Mouse (Mus musculus): ENCODE measurements around the gene Cyth3.

The Cyth3 gene

GRCm38 (mm10) chr5:143635358-143635757 lies 13.1 kb downstream of the Cyth3 start:
- in situ Hi-C loops (cut with MboI, MseI) = no loop called here

DNA sequence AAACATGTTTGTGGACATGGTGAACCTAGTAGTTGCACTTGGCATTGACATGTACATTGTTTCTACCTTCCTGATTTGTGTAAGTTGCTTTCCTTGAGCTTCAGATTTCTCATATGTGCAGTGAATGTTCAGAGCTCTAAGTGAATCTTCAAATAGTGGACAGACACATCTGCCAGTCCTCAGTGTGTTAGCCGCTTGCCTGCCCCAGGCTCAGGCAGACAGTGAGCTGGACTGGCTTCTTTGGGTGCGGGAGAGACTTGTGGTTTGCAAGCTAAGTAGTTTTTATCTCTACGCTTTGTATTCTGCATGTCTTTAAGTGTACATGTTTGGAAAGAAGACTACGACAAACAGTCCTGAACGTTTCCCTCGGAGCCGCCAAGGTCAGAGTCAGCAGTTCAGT lies 13.9 kb downstream of the Cyth3 start:
- in situ Hi-C loops (cut with MboI, MseI) = no loop called here

GRCm38 (mm10) chr5:143637832-143638420 lies 15.7 kb downstream of the Cyth3 start:
- in situ Hi-C loops (cut with MboI, MseI) = no loop called here

DNA sequence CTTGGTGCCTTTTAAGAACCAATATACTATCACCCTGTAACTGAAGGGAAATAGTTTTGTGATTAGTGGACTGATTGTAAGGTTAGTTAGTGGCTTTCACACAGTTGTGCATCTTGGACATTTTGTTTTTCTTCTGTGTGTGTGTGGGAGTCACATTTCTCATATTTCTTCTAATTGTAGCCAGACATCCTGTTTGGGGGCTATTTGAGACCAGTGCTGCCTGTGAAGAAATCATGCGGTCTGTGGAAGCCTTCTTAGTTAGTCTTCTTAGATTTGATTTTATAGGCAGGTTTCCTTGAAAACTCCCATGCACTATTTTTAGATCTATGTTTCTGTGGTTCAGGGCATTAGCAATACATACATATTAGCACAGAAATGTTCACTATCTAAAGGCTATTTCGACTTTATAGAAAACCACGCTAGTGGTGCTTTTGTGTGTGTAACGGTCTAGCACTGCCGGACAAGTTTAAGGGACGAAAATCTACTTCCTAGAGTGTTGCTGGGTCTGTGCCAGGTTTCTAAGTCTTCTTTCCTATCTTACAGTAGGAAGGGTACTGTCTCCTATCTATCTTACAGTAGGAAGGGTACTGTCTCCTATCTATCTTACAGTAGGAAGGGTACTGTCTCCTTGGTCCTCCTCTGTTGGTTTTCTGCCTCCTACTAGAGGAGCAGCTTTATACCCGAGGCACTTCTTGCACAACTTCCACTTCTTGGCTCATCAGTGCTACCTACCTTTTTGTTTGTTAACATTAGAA lies 16.4 kb downstream of the Cyth3 start:
- in situ Hi-C loops (cut with MboI, MseI) = no loop called here

GRCm38 (mm10) chr5:143639329-143639728 lies 17.1 kb downstream of the Cyth3 start:
- in situ Hi-C loops (cut with MboI, MseI) = no loop called here

DNA sequence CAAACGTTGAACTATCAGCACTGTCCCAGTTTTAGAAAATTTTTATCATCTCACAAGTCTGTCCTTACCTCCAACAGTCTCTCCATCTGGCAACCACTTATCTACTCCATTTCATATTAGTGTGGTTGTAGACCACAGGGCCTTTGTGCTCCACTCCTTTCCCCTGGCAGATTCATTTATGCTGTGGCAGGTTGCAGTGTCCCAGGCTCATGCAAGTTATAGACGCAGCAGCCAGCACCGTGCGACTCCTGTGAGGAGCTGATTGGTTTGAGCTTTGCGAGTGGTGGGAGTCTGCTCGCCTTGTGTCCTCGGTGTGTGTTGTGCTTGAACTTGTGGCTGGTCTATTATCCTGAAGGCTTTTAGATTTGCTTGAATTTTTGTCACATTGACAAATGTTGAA lies 17.6 kb downstream of the Cyth3 start:
- in situ Hi-C loops (cut with MboI, MseI) = loop anchor here (10.0 kb wide), 1 partner anchor 235 kb away; no protein-coding TSS in a partner anchor

DNA sequence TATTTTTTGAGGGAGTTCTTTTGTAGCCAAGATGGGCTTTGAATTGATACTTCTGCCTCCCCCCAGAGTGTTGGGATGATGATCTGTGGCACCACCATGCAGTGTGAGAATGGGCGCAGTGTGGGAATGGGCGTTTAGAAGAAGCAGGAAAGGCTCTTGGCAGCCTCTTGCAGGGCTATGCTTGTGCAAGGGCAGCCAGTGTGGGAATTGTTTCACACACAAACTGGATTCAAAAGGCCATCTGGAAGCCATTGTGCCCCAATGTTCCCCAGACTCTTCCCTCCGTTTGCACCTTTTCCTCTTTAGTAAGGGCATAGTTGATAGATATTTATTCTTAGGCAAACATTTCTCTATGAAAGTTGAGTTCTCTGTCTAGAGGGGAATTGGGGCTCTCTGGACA lies 19.3 kb downstream of the Cyth3 start:
- in situ Hi-C loops (cut with MboI, MseI) = loop anchor here (10.0 kb wide), 1 partner anchor 233 kb away; no protein-coding TSS in a partner anchor

GRCm38 (mm10) chr5:143642262-143642831 lies 20.1 kb downstream of the Cyth3 start:
- in situ Hi-C loops (cut with MboI, MseI) = loop anchor here (10.0 kb wide), 1 partner anchor 232 kb away; no protein-coding TSS in a partner anchor

DNA sequence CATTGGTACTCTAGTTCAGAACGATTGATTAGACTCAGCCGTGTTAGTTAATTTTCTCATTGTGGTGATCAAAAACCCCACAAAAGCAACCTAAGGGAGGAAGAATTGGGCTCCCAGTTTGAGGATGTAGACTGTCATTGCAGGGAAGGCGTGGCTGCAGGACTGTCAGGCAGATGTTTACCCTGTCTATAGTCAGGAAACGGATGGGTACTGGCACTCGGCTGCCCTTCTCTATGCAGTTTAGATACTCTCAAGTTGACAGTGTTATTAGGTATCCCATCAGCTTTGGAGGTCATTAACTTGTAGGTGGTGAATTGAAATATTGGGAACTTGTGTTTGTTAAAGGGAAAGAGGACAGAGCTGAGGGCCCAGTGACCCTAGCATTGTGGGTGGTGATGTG lies 23.7 kb downstream of the Cyth3 start:
- in situ Hi-C loops (cut with MboI, MseI) = loop anchor here (10.0 kb wide), 1 partner anchor 229 kb away; no protein-coding TSS in a partner anchor

DNA sequence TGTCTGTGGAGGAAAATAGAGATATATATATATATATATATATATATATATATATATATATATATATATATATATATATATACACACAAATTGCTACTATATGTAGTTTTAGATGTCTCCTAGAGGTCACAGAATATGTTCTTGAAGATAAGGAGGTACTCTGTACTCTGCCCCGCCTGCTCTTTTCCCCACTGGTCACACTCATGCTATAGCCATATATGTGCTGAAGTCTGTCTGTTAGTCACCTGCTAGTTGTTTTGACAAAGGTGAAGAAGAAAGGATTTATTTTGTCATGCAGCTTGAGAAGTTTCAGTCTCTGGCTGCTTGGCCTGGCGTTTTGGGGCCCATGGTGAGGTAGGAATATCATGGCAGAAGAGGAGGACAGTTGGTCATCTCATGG lies 25.2 kb downstream of the Cyth3 start:
- in situ Hi-C loops (cut with MboI, MseI) = loop anchor here (10.0 kb wide), 1 partner anchor 227 kb away; no protein-coding TSS in a partner anchor

DNA sequence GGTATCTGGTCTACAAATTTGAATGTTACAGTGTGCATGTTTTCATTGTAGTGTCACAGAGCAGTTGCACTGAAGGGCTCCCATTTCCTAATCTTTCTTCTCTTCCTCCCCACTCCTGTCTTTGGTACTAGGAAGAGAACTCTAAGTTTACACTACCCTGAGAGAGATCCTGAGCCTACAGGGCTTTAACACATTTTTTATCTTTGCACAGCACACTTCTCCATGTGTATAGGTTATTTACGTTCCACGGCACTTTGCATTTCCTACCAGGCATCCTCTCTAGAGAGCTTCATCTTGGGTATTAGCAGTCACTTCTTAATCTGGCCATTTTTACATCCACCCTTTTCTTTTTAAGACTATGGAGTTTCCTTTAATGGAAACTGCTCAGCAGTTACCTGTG lies 25.8 kb downstream of the Cyth3 start:
- in situ Hi-C loops (cut with MboI, MseI) = loop anchor here (10.0 kb wide), 1 partner anchor 227 kb away; no protein-coding TSS in a partner anchor

DNA sequence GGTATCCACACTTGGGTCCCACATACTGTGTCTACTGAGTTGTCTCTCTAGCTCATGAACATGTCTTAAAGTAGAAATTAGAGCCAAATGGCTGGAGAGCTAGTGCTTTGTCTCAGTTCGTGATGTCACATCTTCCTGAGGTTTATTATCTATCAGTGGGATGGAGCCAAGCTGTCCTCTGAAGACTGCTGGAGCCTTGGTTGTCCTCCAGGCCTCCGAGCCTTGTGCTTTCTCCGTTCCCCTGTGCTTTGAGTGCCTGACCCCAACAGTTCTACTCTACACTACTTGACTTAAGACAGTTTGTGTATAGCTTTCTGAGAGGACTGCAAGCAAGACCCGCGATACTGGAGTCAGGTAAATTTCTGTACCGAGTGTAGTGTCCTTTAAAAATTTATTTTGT lies 26.9 kb downstream of the Cyth3 start:
- in situ Hi-C loops (cut with MboI, MseI) = loop anchor here (10.0 kb wide), 1 partner anchor 226 kb away; no protein-coding TSS in a partner anchor

GRCm38 (mm10) chr5:143651855-143652631 lies 29.8 kb downstream of the Cyth3 start:
- in situ Hi-C loops (cut with MboI, MseI) = no loop called here

DNA sequence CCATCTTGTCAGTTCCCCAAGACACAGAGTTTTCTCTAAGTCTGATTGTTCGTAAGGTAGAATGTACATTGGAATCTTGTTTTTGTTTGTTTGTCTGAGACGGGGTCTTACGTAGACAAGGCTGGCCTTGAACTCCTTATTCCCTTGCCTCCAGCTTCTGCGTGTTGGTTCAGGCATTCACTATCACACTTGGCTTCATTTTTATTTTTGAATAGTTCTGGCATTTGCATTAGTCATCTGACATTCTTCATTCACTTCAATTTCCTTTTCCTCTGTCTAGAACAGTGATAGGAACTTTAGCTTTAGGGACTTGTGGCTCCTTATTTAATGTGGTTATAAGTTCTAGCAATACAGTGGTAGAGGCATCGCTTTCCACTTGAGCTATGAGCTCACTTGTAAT lies 31.2 kb downstream of the Cyth3 start:
- in situ Hi-C loops (cut with MboI, MseI) = no loop called here

DNA sequence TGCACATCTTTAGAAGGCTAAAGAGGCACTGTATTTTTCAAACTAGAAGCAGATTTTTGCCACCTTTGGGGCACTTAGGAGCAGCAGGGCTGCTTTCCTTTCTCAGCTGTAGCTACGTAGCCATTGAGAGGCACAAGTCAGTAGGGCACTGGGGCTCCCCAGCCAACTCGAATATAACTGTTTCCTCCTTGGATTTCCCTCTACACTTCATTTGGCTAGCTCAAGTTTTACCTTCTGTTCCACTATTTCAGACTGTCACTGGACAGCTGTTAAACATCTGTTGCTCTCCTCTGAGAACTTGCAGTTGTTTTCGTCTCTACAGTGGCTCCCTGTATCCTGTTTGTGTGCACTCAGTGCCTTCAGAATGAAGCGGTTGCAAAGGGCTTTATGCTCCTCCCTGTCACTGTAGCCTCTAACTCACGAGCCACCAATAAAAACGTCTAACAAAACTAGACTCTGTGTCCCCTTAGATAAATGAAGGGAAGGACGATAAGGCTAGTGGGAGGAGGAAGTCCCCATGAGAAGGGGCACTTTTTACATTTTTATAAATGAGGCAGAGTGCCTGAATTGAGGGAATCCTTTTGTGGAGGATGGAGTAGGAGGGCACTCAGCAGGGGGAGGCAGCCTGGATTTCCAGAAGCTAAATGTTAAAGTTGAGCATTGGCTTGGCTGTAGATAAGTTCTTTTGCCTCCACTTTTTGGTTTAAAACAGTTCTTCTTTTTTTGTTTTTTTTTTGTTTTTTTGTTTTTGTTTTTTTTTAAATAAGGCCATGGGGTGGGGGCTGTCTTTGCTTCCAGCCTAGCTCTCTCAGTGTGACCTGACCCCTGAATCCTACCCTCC lies 32.6 kb downstream of the Cyth3 start:
- in situ Hi-C loops (cut with MboI, MseI) = no loop called here

- in situ Hi-C loops (cut with MboI, MseI) = no loop called here
These were observed 33.3 kb downstream of the Cyth3 start for GRCm38 (mm10) chr5:143655511-143655943.

DNA sequence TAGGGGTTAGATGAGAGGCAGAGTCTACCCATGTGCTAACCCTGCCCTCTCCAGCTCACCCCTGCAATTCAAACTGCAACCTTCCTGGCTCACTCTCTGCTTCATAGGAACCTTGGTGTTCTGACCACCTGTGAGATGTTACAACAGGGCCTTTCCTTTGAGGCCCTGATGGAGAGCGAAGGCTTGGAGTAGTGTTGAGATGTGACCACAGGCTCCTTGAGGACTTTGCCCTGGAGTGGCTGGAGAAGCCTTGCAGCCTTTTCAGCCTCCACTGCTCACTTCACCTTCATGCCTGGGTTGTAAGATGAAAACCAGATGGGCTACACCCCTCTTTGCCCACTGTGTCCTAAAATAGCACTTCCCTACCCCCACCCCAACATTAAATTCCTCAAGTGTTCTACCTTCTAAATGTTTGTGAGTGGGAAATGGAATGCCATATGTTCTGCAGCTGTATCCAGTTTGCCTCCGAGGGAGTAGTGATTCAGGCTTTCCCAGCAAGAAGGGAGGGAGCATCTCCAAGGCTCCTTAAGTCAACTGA lies 34.5 kb downstream of the Cyth3 start:
- in situ Hi-C loops (cut with MboI, MseI) = no loop called here

- in situ Hi-C loops (cut with MboI, MseI) = no loop called here
These were observed 36.8 kb downstream of the Cyth3 start for GRCm38 (mm10) chr5:143659021-143659523.

- in situ Hi-C loops (cut with MboI, MseI) = no loop called here
These were observed 40.9 kb downstream of the Cyth3 start for GRCm38 (mm10) chr5:143663074-143663687.

GRCm38 (mm10) chr5:143665561-143665960 lies 43.3 kb downstream of the Cyth3 start:
- in situ Hi-C loops (cut with MboI, MseI) = no loop called here
